Mouse (Mus musculus): ENCODE results near the gene Cenpx. TPM values are rescaled to one million over a fixed set of nuclear protein-coding genes. Genes with fewer than 3 reads are reported as not detected.
"Not testable (repeated sequence)": the region's sequence is repeated elsewhere in the genome, so short reads cannot be mapped to it uniquely, and the experiment has no call there.

The Cenpx gene
- total RNA-seq, 2 experiments from 2014 or later: 22.1 to 32.3 TPM

DNA sequence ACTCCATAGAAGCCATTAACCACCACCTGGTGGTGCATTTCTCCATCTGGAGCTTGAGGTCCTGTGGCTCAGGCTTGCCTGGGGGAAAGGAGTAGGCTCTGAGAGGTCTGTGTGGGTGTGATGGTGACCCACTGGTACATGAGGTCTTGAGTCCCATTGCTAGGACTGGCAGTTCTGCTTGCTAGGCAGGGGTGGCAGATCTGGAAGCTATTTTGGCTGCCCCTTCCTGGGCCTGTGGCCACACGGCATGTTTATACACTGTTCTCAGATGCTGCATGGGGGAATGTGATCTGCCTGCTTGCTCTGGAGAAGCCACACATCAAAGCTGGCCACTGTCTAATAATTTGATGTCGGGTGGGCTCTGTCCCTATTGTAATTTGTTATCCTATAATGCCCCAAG is 29.5 kb downstream of the Cenpx start:
- no peak overlapping the region for H3K4me3 ChIP-seq
- TF ChIP-seq CTCF (IDR thresholded peaks at IDR 0.05): no peak
- DNase-seq: peak; percentile 63
- peak overlapping the region; percentile 72 for H3K27ac ChIP-seq
- intact Hi-C loops (cut with DNase I): no loop called here

DNA sequence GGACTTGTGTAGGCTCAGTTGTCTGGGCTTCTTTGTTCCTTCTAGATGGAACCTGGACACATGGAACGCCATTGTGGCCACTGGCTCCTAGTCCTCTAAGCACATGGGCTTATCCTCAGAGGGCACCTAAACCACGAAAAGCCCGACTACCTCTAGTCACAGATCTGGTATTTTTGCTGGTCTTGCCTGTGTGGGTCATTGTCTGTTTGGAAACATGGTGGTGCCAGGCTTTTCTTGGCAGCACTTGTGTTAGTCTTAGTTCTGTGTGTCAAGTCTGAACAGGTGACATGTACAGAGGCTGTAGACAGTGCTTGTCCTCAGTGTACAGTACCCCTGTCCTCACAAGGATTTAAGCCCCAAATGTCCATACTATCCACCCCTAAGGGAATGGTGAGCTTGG is 30.0 kb downstream of the Cenpx start:
- Histone ChIP-seq H3K27ac (peak overlapping the region; percentile 72), H3K4me3 (no peak overlapping the region)
- TF ChIP-seq CTCF (IDR thresholded peaks at IDR 0.05): no peak
- intact Hi-C loops (cut with DNase I): no loop called here
- DNase-seq: peak; percentile 7

DNA sequence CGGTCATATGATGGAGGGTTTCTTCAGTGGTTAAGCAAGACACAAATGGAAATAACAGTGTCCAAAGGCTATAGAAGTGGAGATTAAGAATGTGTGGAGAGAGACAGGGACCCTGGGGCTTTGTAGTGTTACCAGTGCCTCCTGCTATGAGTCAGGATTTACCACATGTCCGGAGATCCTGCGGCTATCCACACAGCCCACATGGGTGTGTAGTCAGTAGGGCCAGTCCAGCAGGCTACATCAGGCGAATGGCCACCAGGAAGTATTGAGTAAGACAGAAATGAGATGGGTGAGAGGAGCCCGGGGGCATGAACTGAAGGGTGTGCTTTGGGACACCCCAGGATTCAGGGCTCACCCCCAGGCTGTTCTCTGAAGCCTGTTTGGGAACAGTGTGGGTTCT is 30.9 kb downstream of the Cenpx start:
- TF ChIP-seq CTCF (IDR thresholded peaks at IDR 0.05): no peak
- intact Hi-C loops (cut with DNase I): no loop called here
- Histone ChIP-seq H3K27ac (no peak overlapping the region), H3K4me3 (no peak overlapping the region)
- peak; percentile 8 for DNase-seq

DNA sequence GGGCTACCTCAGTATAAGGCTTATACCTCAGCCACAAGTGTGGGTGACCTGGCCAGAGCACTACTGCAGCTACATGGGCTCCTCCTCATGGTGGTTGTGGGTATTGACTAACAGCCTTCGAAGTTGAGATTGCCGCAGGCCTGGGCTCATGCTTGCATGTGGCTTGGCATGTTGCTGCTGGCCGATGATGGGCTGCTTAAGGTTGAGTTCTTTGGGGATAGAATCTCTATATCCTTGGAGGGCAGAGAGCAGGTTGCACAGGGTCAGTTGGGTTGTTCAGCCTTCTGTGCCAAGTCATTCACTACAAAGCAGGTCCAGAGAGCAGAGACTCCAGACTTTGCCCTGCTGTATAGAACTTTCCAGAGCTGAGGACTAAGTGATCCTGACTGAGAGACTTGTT is 33.6 kb downstream of the Cenpx start:
- no peak overlapping the region for H3K27ac ChIP-seq
- TF ChIP-seq CTCF (IDR thresholded peaks at IDR 0.05): peak; percentile 42
- no peak overlapping the region for H3K4me3 ChIP-seq
- intact Hi-C loops (cut with DNase I): no loop called here
- DNase-seq: no peak

DNA sequence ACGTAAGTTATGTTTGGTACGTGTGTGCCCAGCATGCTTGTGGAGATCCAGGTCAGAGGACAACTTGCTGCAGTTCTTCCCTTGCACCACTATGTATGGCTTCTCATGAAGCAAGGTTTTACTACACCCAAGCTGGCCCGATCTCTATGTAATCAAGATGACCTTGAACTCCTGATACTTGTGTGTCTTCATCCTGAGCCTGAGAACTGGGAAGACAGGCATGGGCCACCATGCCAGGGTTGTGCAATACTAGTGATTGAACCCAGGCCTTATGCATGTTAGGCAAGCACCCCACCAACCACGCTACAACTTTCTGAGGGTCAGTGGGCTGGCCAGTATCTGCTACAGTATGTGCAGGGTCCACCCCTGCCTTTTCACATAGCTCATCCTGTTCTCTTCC is 36.6 kb downstream of the Cenpx start:
- no peak for DNase-seq
- intact Hi-C loops (cut with DNase I): no loop called here
- TF ChIP-seq CTCF (IDR thresholded peaks at IDR 0.05): no peak
- H3K27ac ChIP-seq: no peak overlapping the region
- no peak overlapping the region for H3K4me3 ChIP-seq

DNA sequence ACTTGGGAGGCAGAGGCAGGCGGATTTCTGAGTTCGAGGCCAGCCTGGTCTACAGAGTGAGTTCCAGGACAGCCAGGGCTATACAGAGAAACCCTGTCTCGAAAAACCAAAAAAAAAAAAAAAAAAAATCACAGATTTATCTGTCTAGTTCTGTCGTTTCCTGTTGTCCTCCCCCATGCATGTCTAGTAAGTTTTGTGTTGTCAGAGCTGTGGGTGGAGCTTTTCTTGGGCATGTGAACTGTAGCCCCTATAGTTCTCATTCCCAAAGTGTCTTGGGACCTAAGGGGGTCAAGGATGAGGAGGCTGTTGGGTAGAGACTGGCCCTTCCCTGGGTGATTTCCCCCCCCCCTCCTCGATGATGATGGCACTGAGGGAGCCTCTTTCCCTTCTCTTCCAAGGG is 37.7 kb downstream of the Cenpx start:
- intact Hi-C loops (cut with DNase I); H3K4me3 ChIP-seq; DNase-seq; H3K27ac ChIP-seq: not testable (repeated sequence)

DNA sequence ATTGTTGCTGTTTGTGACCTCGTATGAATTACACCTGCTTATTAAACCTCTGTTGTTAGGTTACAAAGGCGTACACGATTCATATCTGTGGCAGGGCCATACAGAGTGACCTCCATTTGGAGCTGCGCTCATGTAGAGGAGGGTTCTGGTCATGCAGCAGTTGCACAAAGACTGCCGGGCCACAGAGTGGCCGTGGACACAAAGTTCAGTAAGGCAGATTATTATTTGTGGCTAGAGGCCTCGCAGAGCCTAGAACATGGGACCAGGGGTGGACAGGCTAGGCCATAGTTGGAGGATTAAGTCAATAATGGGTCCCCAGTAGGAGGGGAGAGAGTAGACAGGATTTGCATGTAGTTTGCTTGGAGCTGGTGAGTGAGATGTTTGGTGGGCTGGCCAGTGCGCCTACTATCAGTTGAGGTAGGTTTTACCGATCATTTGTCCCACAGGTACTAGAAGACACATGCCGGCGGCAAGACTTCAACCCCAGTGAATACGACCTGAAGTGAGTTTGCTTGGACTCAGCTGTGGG is 39.9 kb downstream of the Cenpx start:
- intact Hi-C loops (cut with DNase I): loop anchor here (2.0 kb wide), 1 partner anchor 15 kb away; no protein-coding TSS in a partner anchor
- Histone ChIP-seq H3K27ac (peak overlapping the region; percentile 97), H3K4me3 (peak overlapping the region; percentile 88)
- no peak for DNase-seq
- TF ChIP-seq CTCF (IDR thresholded peaks at IDR 0.05): no peak

DNA sequence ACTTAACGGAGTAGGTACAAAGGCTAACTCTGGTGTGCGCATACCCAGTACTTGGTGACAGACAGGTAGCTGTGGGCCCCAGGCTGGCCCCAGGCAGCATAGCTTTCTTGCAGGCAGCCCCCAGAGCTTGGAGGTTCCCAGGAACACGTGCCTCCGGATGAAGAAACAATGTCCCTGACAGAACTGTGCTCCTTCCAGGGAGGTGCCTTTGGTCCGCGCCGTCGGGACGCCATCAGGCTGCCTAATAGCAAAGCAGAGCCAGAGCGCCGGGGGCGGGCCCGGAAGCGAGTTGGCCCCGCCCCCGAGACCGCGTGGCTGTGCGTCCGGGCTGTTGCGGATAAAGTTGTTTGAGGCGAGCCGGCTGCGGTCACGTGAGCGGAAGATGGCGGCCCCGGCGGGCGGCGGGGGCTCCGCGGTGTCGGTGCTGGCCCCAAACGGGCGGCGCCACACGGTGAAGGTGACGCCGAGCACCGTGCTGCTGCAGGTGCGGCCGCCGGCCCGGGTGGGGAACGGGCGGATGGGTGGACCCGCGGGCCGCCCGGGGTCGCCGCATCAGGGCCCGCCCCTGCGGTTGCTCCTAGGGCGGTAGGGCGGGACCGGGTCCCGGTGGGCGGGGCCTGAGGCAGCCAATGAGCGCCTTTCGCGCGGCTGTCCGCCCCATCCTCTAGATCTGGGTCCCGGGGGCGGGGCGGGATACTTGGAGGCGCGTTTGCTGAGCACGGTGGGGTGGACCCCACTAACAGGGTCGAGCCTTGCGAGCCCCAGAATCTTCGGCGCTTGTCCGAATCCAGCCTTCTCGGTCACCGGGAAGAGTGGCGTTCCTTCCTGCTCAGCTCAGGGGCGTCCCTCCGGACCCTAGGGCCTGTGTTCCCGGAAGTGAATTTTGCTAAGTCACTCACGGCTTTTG is 40.6 kb downstream of the Cenpx start, which contains the start of gene Aspscr1:
Gene Aspscr1, plus strand, starts transcription at position 287 of the 907 bp plus-strand sequence.
- intact Hi-C loops (cut with DNase I): loop anchor here (2.0 kb wide), 1 partner anchor 14 kb away; no protein-coding TSS in a partner anchor

DNA sequence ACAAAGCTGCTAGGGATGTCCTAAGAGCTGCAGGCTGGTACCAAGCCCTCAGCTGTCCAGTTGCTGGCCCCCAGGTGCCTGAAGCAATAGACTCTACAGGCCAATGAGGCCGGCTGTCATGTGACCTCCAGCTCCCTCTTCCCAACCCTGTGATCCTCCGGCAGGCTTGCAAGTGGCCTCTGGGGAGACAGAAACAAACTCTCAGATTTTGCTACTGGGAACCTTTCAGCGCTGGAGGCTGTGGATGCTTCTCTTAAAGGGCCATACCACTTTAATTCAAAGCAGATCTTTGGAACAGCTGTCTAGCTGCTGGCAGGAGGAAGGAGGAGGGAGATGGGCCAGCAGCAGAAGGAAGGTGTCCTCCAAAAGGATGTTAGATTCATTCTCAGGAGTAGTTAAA is 46.9 kb downstream of the Cenpx start:
- Histone ChIP-seq H3K27ac (no peak overlapping the region), H3K4me3 (no peak overlapping the region)
- DNase-seq: peak; percentile 38
- TF ChIP-seq CTCF (IDR thresholded peaks at IDR 0.05): no peak
- intact Hi-C loops (cut with DNase I): no loop called here

More for the DNA sequence above, 40.6 kb downstream of the Cenpx start, which contains the start of gene Aspscr1:
- DNase-seq: peak; percentile 99
- Histone ChIP-seq H3K27ac (peak within 1 kb of the TSS; percentile 97), H3K4me3 (peak within 1 kb of the TSS; percentile 88)
- no peak for TF ChIP-seq CTCF (IDR thresholded peaks at IDR 0.05)

DNA sequence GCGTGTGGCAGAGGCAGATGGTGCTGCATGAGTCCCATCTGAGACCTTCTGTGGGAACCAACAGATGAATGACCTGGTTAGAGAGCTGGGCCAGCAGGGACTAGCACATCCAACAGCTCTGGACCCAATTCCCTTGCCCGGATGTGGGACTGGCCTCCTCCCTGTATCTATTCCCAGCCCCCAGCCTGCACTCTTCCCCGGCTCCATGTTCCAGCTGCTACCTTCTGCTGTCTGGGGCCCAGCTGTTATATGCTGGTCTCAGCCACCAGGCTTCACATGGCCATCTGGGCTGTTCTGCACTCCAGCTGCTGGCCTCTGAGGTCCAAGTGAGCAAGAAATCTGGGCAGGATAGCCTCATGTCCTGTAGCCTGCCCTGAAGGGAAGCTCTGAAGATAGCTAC is 48.1 kb downstream of the Cenpx start:
- Histone ChIP-seq H3K4me3 (no peak overlapping the region), H3K27ac (no peak overlapping the region)
- no peak for TF ChIP-seq CTCF (IDR thresholded peaks at IDR 0.05)
- intact Hi-C loops (cut with DNase I): loop anchor here (2.0 kb wide), 1 partner anchor 21 kb away; no protein-coding TSS in a partner anchor
- peak; percentile 51 for DNase-seq

DNA sequence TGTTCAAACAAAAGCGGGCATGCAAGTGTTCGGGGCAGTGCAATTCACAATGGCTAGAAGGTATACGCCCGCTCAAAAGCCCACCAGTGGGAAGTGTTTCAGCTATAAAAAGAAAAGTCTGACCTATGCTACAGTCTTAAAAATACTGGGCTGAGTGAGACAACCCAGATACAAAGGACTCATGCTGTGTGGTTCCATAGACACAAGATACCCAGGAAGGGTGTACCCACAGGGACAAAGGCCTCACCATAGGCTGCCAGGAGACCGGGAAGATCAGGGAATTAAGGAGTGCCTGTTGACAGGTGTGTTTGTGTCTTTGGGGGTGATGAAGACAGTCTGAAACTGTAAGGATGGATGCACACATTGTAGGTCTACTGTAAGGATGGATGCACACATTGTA is 49.8 kb downstream of the Cenpx start:
- no peak for DNase-seq
- no peak for TF ChIP-seq CTCF (IDR thresholded peaks at IDR 0.05)
- Histone ChIP-seq H3K27ac (no peak overlapping the region), H3K4me3 (no peak overlapping the region)
- intact Hi-C loops (cut with DNase I): loop anchor here (2.0 kb wide), 1 partner anchor 23 kb away; no protein-coding TSS in a partner anchor

DNA sequence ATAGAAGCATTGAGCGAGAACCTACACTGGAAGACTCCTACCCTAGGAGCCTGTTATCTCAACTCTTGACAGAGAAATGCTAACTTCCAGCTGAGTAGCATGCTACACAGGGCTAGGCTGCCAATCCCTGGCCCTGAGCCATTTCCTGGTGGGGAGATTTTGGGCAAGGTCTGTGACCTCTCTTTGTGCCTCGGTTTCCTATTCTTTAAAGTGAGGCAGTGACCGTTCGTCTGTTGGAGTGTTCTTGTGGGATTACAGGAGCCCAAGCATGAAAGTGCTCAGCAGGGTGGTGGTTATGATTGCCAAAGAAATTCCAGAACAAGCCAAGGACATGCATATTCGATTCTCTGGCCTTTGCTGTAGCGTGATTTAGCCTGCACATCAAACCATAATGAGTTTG is 50.8 kb downstream of the Cenpx start:
- Histone ChIP-seq H3K4me3 (no peak overlapping the region), H3K27ac (no peak overlapping the region)
- intact Hi-C loops (cut with DNase I): no loop called here
- no peak for TF ChIP-seq CTCF (IDR thresholded peaks at IDR 0.05)
- DNase-seq: no peak

DNA sequence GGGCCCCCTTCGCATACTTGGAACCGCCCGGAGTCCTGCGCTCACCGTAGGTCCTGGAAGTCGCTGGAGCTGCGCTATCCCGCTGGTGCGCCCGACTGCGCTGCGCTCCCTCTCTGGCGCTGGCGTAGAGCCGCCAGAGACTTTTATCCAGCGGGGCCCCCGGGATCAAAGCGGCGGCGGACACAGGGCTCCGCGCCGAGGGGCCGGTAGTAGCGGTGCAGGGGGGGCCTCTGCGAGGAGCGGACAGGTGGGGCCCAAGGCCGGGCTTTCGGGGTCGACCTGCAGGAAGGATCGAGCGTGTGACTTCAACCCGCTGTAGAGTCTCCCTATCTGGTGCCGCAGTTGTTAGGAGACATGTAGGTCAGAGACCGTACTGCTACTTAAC is 52.5 kb downstream of the Cenpx start, which contains the start of gene Notum:
Gene Notum, minus strand, starts transcription at position 100 of the 385 bp plus-strand sequence.
- intact Hi-C loops (cut with DNase I): no loop called here
- TF ChIP-seq CTCF (IDR thresholded peaks at IDR 0.05): no peak
- H3K4me3 ChIP-seq: peak within 1 kb of the TSS; percentile 75

More for the DNA sequence above, 52.5 kb downstream of the Cenpx start, which contains the start of gene Notum:
- DNase-seq: no peak
- no peak within 1 kb of the TSS for H3K27ac ChIP-seq

Other genes starting within 250 kb of the Cenpx start
- 1 to 10 TPM; 5.6 to 6.3 TPM for gene Arl16, start 246.1 kb downstream of the Cenpx start, total RNA-seq (2021)
- 100 to 1,000 TPM; 120 to 177 TPM for gene Mrpl12, start 229.1 kb downstream of the Cenpx start, total RNA-seq (2021)
- 1 to 10 TPM; 2.8 to 4.1 TPM for gene Slc25a10, start 221.9 kb downstream of the Cenpx start, total RNA-seq (2021)
- gene Gcgr, start 183.0 kb downstream of the Cenpx start, total RNA-seq (2021): under 1 TPM in 1 of 2 experiments, not detected in 1; 0.33 TPM
- gene Mcrip1, start 164.0 kb downstream of the Cenpx start, total RNA-seq (2021): 10 to 100 TPM; 21.7 to 22.1 TPM
- gene Ppp1r27, start 162.6 kb downstream of the Cenpx start, total RNA-seq (2021): 100 to 1,000 TPM; 188 to 418 TPM
- gene P4hb, start 140.5 kb downstream of the Cenpx start, total RNA-seq (2021): 100 to 1,000 TPM; 201 to 240 TPM
- 10 to 100 TPM; 72.1 to 89.6 TPM for gene Arhgdia, start 132.1 kb downstream of the Cenpx start, total RNA-seq (2021)
- 10 to 100 TPM; 36.0 to 44.7 TPM for gene Alyref, start 115.4 kb downstream of the Cenpx start, total RNA-seq (2021)
- 10 to 100 TPM; 45.3 to 58.5 TPM for gene Anapc11, start 115.3 kb downstream of the Cenpx start, total RNA-seq (2021)
- gene Npb, start 105.3 kb downstream of the Cenpx start, total RNA-seq (2021): under 1 TPM in 1 of 2 experiments, not detected in 1; 0.78 TPM
- gene Pcyt2, start 95.8 kb downstream of the Cenpx start, total RNA-seq (2021): 10 to 100 TPM; 30.6 to 39.2 TPM
- gene Sirt7, start 88.5 kb downstream of the Cenpx start, total RNA-seq (2021): 1 to 10 TPM; 4.1 to 4.7 TPM
- gene Mafg, start 80.1 kb downstream of the Cenpx start, total RNA-seq (2021): 10 to 100 TPM; 53.1 to 68.2 TPM
- 1 to 10 TPM; 3.5 to 3.8 TPM for gene Pycr1, start 70.0 kb downstream of the Cenpx start, total RNA-seq (2021)
- gene Myadml2, start 65.6 kb downstream of the Cenpx start, total RNA-seq (2021): 100 to 1,000 TPM; 109 to 157 TPM
- gene Notum, start 52.6 kb downstream of the Cenpx start, total RNA-seq (2021): not detected
- gene Aspscr1, start 40.8 kb downstream of the Cenpx start, total RNA-seq (2021): 10 to 100 TPM; 31.2 to 32.4 TPM
- gene Lrrc45, start 187 bp upstream of the Cenpx start, total RNA-seq (2021): 1 to 10 TPM; 3.6 to 4.4 TPM
- gene Rac3, start 7.7 kb upstream of the Cenpx start, total RNA-seq (2021): 1 to 10 TPM in 1 of 2 experiments, under 1 TPM in 1; 0.87 to 1.3 TPM
- gene Dcxr, start 13.5 kb upstream of the Cenpx start, total RNA-seq (2021): 1 to 10 TPM; 6.3 to 8.6 TPM
- gene Cbr2, start 18.4 kb upstream of the Cenpx start, total RNA-seq (2021): 10 to 100 TPM in 1 of 2 experiments, 1 to 10 TPM in 1; 9.1 to 15.4 TPM
- 10 to 100 TPM; 15.7 to 22.2 TPM for gene Hmga1b, start 49.1 kb upstream of the Cenpx start, total RNA-seq (2021)
- 10 to 100 TPM; 11.7 to 14.1 TPM for gene Rfng, start 70.5 kb upstream of the Cenpx start, total RNA-seq (2021)
- 10 to 100 TPM; 57.9 to 65.2 TPM for gene Gps1, start 70.5 kb upstream of the Cenpx start, total RNA-seq (2021)
- 10 to 100 TPM; 31.2 to 31.5 TPM for gene Dus1l, start 82.7 kb upstream of the Cenpx start, total RNA-seq (2021)
- gene Fasn, start 110.8 kb upstream of the Cenpx start, total RNA-seq (2021): 10 to 100 TPM in 1 of 2 experiments, 1 to 10 TPM in 1; 6.8 to 20.0 TPM
- 1 to 10 TPM; 3.4 to 3.6 TPM for gene Ccdc57, start 219.1 kb upstream of the Cenpx start, total RNA-seq (2021)
- 100 to 1,000 TPM; 295 to 479 TPM for gene Slc16a3, start 234.7 kb upstream of the Cenpx start, total RNA-seq (2021)